Mouse (Mus musculus): ENCODE data around the gene Cdc16.
"Not testable (repeated sequence)": the region's sequence is repeated elsewhere in the genome, so short reads cannot be mapped to it uniquely, and the experiment has no call there.

Cdc16 gene

GRCm38 (mm10) chr8:13756982-13757804, at the start of gene Cdc16:
Gene Cdc16, plus strand, starts transcription at chr8:13757676.
- DNase-seq (ENCODE audit: low spot score in 2 of 2), result peak; percentile 86 to 90

- DNase-seq (ENCODE audit: low spot score in 2 of 2), result peak in 1 of 2 experiments; percentile 49
These were observed 49.0 kb upstream of the Cdc16 start for GRCm38 (mm10) chr8:13708514-13708913.

GRCm38 (mm10) chr8:13718980-13719379, 38.5 kb upstream of the Cdc16 start:
- peak in 1 of 2 experiments; percentile 4 for DNase-seq (ENCODE audit: low spot score in 2 of 2)

- peak in 1 of 2 experiments; percentile 61 for DNase-seq (ENCODE audit: low spot score in 2 of 2)
These were observed 31.8 kb upstream of the Cdc16 start for GRCm38 (mm10) chr8:13725722-13726121.

GRCm38 (mm10) chr8:13727469-13728094, 29.9 kb upstream of the Cdc16 start:
- peak in 1 of 2 experiments; percentile 56 for DNase-seq (ENCODE audit: low spot score in 2 of 2)

- DNase-seq (ENCODE audit: low spot score in 2 of 2), result no peak
These were observed 17.1 kb upstream of the Cdc16 start for GRCm38 (mm10) chr8:13740323-13740770.

GRCm38 (mm10) chr8:13740817-13741613, 16.5 kb upstream of the Cdc16 start:
- no peak for DNase-seq (ENCODE audit: low spot score in 2 of 2)

- DNase-seq (ENCODE audit: low spot score in 2 of 2), result not testable (repeated sequence)
These were observed 11.3 kb upstream of the Cdc16 start for GRCm38 (mm10) chr8:13746212-13746611.

GRCm38 (mm10) chr8:13747626-13748025, 9.8 kb upstream of the Cdc16 start:
- no peak for DNase-seq (ENCODE audit: low spot score in 2 of 2)

GRCm38 (mm10) chr8:13753680-13754079, 3.8 kb upstream of the Cdc16 start:
- peak; percentile 47 to 91 for DNase-seq (ENCODE audit: low spot score in 2 of 2)

- DNase-seq (ENCODE audit: low spot score in 2 of 2), result no peak
These were observed 996 bp upstream of the Cdc16 start for GRCm38 (mm10) chr8:13756480-13756879.

GRCm38 (mm10) chr8:13757805-13758727, 590 bp downstream of the Cdc16 start:
- no peak for DNase-seq (ENCODE audit: low spot score in 2 of 2)

GRCm38 (mm10) chr8:13769206-13769605, 11.7 kb downstream of the Cdc16 start:
- no peak for DNase-seq (ENCODE audit: low spot score in 2 of 2)

GRCm38 (mm10) chr8:13780536-13780935, 23.1 kb downstream of the Cdc16 start:
- no peak for DNase-seq (ENCODE audit: low spot score in 2 of 2)

- peak; percentile 87 to 92 for DNase-seq (ENCODE audit: low spot score in 2 of 2)
These were observed 27.8 kb downstream of the Cdc16 start, which contains the start of gene Upf3a for GRCm38 (mm10) chr8:13785250-13785763. Gene Upf3a, plus strand, starts transcription at chr8:13785615.

GRCm38 (mm10) chr8:13785764-13786299, 28.4 kb downstream of the Cdc16 start:
- peak; percentile 94 to 98 for DNase-seq (ENCODE audit: low spot score in 2 of 2)

GRCm38 (mm10) chr8:13789606-13790005, 32.1 kb downstream of the Cdc16 start:
- no peak for DNase-seq (ENCODE audit: low spot score in 2 of 2)

- no peak for DNase-seq (ENCODE audit: low spot score in 2 of 2)
These were observed 35.7 kb downstream of the Cdc16 start for GRCm38 (mm10) chr8:13793097-13793745.

GRCm38 (mm10) chr8:13793746-13794101, 36.2 kb downstream of the Cdc16 start:
- DNase-seq (ENCODE audit: low spot score in 2 of 2), result no peak

- no peak for DNase-seq (ENCODE audit: low spot score in 2 of 2)
These were observed 40.2 kb downstream of the Cdc16 start for GRCm38 (mm10) chr8:13797676-13798075.

Measured in urinary bladder, postnatal 4 days (tissue).